Mouse (Mus musculus) embryonic fibroblast, embryonic 13.5 days (primary cell): ENCODE results near the gene Shld1. TPM values are rescaled to one million over a fixed set of nuclear protein-coding genes. Genes with fewer than 3 reads are reported as not detected.

Source experiments
- H3K27ac ChIP-seq: 2 replicates; pipeline ENCODE4 v1.5.1; 2012; ENCODE audit warnings: low read length, control low read depth, inconsistent platforms; ENCODE audit not compliant: insufficient read depth
- H3K4me1 ChIP-seq: 2 replicates; pipeline ENCODE4 v1.6.1; 2011; ENCODE audit warnings: low read length; ENCODE audit not compliant: control insufficient read depth, insufficient read depth
- H3K4me3 ChIP-seq: 2 replicates; pipeline ENCODE4 v1.5.1; 2011; ENCODE audit warnings: mild to moderate bottlenecking, control low read depth, low read length; ENCODE audit not compliant: insufficient read depth
- CTCF ChIP-seq: IDR thresholded peaks from 2 replicates; pipeline ENCODE4 v1.5.1; 2011; ENCODE audit warnings: mild to moderate bottlenecking, control low read depth, low read length, moderate library complexity, borderline replicate concordance; ENCODE audit not compliant: insufficient read depth
- POLR2A ChIP-seq: IDR thresholded peaks from 2 replicates; pipeline ENCODE4 v1.6.1; 2011; ENCODE audit warnings: low read depth, mild to moderate bottlenecking, control low read depth, low read length, moderate library complexity
- polyA plus RNA-seq: library from polyadenylated mRNA; stranded (reverse); fragments of >200 nt; gene quantifications from 2 replicates; pipeline ENCODE4 v1.2.4, GENCODE M21; 2011; ENCODE audit warnings: low read depth; ENCODE audit not compliant: missing spikeins, insufficient read length

Shld1 gene
- polyA plus RNA-seq, 1 experiment = 5.3 TPM

DNA sequence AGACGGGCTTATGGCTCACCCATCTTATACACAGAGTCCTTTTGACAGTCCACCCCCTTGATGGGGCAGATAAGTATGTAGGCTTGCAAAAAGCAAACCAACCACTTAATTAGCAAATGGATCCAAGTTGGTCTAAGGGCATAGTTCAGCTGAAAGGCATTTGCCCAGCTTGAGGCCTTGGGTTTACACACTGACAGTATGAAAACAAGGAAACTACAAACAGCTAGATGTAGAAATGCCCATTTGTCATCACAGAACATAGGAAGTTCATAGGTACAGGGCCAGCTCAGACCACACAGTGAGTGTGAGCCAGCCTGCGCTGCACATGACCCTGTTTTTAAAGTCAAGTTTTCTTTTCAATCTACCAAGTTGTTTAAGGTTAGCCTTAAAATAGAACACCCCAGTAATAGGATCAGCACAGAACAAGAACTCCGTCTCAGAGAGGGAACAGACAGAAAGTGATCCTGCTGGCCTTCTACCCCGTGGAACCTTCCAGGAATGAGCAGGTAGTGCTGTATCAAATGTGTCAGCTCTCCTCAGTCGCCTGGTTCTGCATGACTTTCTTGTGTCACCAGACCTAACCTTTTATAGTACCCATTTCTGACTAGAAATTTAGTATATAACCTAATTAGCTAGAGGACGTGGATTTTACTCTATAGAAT, 31.8 kb upstream of the Shld1 start:
- TF ChIP-seq POLR2A (no peak), CTCF (no peak)

DNA sequence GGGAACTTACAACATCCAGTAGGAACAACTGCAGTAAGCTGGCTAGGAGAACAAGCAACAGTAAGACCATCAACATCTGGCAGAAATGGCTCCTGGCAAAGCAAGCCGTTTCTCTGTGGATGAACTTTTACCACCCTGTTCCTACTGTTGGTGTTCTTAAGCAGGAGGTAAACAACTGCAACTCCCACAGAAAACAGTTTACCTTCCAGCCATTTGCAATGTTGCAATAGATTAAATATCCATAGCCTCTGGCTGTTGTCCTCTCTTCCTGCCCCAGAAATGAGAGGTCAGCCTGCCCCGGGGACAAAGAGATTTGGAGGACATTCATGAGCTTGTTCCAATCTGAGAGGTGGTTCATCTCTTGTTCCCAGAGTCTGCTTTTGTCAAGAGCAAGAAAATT, 29.5 kb upstream of the Shld1 start:
- no peak overlapping the region for H3K27ac ChIP-seq
- no peaks in the 10 kb centered on the region for H3K4me1 ChIP-seq
- no peak overlapping the region for H3K4me3 ChIP-seq
- TF ChIP-seq CTCF (no peak), POLR2A (no peak)

More for the DNA sequence above, 31.8 kb upstream of the Shld1 start:
- Histone ChIP-seq H3K4me1 (no peaks in the 10 kb centered on the region), H3K27ac (no peak overlapping the region), H3K4me3 (no peak overlapping the region)

DNA sequence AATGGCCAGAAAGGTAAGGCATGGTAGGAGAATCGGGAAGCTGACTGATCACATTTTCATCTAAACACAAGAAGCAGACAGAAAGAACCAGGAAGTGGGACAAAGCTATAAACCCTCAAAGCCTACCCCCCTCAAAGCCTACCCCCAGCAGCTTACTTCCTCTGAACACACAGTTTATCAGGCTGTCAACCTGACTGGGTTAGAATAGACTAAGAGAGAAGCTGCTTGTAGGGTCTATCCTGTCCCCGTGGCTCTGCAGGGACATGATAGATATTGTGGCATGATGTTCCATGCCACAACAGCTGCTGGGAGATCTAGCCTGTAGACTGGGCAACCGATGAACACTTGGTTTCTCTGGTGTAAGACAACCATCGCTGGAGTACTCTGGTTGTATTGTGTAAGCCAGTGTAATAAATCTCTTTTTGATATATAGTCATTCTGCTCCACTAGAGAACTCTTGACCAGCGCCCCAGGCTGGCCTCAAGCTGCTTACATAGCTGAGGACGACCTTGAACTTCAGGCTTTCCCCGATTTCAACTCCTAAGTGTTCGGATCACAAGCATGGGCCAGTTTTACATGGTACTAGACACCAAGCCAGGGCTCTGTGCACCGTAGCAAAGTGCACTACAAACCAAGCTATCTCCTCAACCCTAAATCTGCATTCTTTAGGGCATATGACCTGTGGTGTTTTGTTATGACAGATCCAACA, 28.2 kb upstream of the Shld1 start:
- H3K27ac ChIP-seq = no peak overlapping the region
- no peak for TF ChIP-seq POLR2A
- TF ChIP-seq CTCF = no peak
- no peaks in the 10 kb centered on the region for H3K4me1 ChIP-seq
- H3K4me3 ChIP-seq = no peak overlapping the region

DNA sequence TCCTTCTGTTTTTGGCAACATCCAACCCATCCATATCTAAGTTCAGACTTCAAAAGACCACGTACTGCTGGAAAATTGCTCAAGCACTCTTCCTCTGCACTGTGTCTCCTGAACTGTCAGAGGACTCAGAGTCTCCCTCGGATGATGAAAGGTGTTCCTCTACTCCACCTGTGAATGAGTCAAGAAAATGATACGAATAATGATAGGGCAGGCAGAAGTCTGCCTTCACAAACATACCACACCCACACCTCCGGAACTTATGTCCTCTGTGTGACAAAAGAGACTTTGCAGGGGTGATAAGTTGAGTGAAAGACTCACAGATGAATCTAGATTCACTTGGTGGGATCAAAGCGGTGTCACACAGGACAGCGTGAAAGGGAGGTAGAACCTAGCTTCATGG, 17.6 kb upstream of the Shld1 start:
- Histone ChIP-seq H3K4me3 (no peak overlapping the region), H3K4me1 (no peaks in the 10 kb centered on the region), H3K27ac (no peak overlapping the region)
- no peak for TF ChIP-seq CTCF
- no peak for TF ChIP-seq POLR2A

DNA sequence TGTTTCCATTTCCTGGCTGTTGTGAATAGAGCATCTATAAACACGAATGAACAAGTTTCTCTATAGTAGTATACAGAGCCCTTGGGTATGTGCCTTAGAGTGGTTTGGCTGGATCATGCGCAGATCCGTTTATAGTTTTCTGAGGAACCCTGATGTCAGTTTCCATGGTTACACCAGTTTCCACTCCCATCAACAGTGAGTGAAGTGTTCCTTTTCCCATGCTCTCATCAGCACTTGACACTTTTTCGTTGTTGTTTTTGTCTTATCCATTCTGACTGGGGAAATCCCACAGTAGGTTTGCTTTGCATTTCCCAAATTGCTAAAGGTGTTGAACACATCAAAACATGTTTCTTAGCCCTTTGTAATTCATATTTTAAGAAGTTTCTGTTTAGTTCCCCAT, 16.4 kb upstream of the Shld1 start:
- Histone ChIP-seq H3K27ac (no peak overlapping the region), H3K4me3 (no peak overlapping the region)

DNA sequence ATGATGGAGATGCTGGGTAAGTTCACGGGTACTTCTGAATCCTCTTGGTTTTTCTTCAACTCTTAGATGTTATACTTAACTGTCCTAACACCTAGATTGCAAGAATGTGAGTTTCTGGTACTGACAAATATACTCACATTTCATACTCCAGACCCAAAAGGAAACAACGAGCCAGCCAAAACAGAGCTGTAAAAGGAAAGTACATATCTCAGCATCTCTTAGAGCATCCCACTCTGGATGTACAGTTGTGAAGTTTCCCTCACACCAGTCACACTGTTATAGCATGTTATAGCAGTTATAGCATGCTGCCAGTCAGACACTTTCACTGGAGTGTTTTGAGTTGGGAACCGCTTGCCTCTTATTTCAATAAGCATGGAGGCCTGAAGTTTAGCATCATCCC, 14.6 kb upstream of the Shld1 start:
- H3K27ac ChIP-seq = no peak overlapping the region
- TF ChIP-seq POLR2A (no peak), CTCF (no peak)
- H3K4me3 ChIP-seq = no peak overlapping the region
- no peaks in the 10 kb centered on the region for H3K4me1 ChIP-seq

More for the DNA sequence above, 16.4 kb upstream of the Shld1 start:
- no peaks in the 10 kb centered on the region for H3K4me1 ChIP-seq
- TF ChIP-seq CTCF (no peak), POLR2A (no peak)

DNA sequence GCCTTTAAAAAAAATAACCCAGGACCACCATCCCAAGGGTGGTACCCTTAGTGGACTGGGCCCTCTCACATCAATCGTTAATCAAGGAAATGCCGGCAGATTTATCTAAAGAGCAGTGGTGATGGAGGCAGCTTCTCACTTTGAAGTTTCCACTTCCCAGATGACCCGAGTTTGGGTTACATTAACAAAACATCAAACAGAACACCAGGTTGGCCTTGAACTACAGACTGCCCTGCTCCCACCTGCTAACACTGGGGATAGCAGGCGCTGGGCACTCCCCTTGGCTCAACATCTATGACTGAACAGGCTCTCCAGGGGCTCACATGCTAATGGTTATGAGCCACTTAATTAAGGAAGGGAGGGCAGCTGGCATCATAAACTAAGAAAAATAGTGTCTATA, 10.6 kb upstream of the Shld1 start:
- Histone ChIP-seq H3K4me1 (no peaks in the 10 kb centered on the region), H3K27ac (no peak overlapping the region), H3K4me3 (no peak overlapping the region)
- no peak for TF ChIP-seq POLR2A
- no peak for TF ChIP-seq CTCF

DNA sequence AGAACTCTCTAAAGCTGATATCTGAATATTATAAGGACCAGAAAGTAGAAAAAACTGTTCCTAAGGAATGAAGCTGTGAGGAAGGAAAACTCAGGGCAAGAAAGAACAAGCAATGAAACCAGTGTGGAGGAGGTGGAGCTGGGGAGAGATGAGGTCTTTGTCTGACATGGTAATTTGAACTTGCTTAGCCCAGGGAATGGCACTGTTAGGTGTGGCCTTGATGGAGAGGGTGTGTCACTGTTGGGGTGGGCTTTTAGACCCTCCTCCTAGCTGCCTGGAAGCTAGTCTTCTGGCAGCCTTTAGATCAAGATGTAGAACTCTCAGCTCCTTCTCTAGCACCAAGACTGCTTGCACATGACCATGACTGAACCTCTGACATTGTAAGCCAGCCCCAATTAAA, 1.7 kb upstream of the Shld1 start:
- Histone ChIP-seq H3K4me3 (no peak overlapping the region), H3K27ac (no peak overlapping the region), H3K4me1 (peaks cover 5% of the 10 kb centered on the region; the same call in 1 of the 2 replicates)
- TF ChIP-seq POLR2A (no peak), CTCF (no peak)

DNA sequence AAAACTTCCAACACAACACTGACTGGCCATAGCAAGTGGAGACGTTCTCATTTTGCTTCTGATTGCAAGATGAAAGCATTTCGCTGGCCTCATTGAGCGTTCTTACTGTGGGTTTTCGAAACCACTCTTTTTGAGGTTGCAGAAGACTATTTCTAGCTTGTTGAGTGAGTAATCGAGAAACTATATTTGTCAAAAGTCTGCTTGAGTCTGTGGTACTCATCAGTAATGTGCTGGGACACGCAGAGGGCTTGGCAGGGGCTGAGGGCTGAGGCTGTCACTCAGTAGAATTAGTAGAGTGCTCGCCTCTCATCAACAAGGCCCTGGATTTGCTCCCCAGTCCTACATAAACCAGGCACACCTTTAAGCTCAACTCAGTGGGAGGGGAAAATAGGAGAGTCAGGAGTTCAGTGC, 1.9 kb downstream of the Shld1 start:
- TF ChIP-seq POLR2A = no peak
- TF ChIP-seq CTCF = no peak
- H3K27ac ChIP-seq = peak overlapping the region; percentile 48
- H3K4me3 ChIP-seq = no peak overlapping the region
- peaks cover 5% of the 10 kb centered on the region; the same call in 1 of the 2 replicates for H3K4me1 ChIP-seq

DNA sequence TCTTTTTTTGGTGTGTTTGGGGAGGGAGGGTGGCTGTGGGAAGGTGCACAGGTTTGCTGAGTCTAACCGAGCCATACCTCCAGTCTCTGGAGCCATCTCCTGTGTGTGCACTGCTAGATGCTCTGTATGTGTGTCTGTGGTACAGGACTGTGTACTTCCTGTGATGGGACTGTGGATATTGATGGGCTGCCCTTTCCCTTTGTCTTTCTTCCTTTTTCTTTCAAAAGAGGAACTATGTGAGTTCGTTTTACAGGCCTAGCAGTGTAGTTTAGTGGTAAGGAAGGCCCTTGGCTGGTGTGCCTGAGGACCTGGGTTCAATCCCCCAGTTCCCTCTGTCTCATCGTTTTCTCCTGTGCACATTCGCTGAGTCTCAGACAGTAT, 2.4 kb downstream of the Shld1 start:
- TF ChIP-seq CTCF = no peak
- no peak for TF ChIP-seq POLR2A
- Histone ChIP-seq H3K4me3 (no peak overlapping the region), H3K4me1 (peaks cover 5% of the 10 kb centered on the region; the same call in 1 of the 2 replicates), H3K27ac (no peak overlapping the region)
